Mouse (Mus musculus) embryonic facial prominence, embryonic 13.5 days (tissue): ENCODE measurements around the gene Olfr11. TPM values are rescaled to one million over a fixed set of nuclear protein-coding genes. Genes with fewer than 3 reads are reported as not detected.

Source experiments
- ATAC-seq: fragments of 200-750 bp; cut with Nextera tagmentation; 2 replicates; pipeline ENCODE4 v1.8.0; 2017; ENCODE audit warnings: low read depth; ENCODE audit not compliant: insufficient number of reproducible peaks, insufficient read depth, low FRiP score, low TSS enrichment
- H3K27ac ChIP-seq: fragments of 300-500 bp; sonication (generic); 2 replicates; pipeline ENCODE4 v1.5.1; 2015; ENCODE audit warnings: moderate library complexity, mild to moderate bottlenecking, inconsistent platforms
- H3K27me3 ChIP-seq: fragments of 300-500 bp; sonication (generic); 2 replicates; pipeline ENCODE4 v1.6.1; 2015; ENCODE audit warnings: mild to moderate bottlenecking, inconsistent platforms
- H3K36me3 ChIP-seq: fragments of 300-500 bp; sonication (generic); 2 replicates; pipeline ENCODE4 v1.6.1; 2015; ENCODE audit warnings: mild to moderate bottlenecking, inconsistent platforms
- H3K4me1 ChIP-seq: fragments of 300-500 bp; sonication (generic); 2 replicates; pipeline ENCODE4 v1.6.1; 2015; ENCODE audit warnings: inconsistent platforms
- H3K4me2 ChIP-seq: fragments of 300-500 bp; sonication (generic); 2 replicates; pipeline ENCODE4 v1.6.1; 2015; ENCODE audit warnings: moderate library complexity, mild to moderate bottlenecking, inconsistent platforms
- H3K4me3 ChIP-seq: fragments of 300-500 bp; sonication (generic); 2 replicates; pipeline ENCODE4 v1.5.1; 2015; ENCODE audit warnings: mild to moderate bottlenecking, inconsistent platforms
- H3K9ac ChIP-seq: fragments of 300-500 bp; sonication (generic); 2 replicates; pipeline ENCODE4 v1.6.1; 2015; ENCODE audit warnings: mild to moderate bottlenecking, inconsistent platforms
- H3K9me3 ChIP-seq: fragments of 300-500 bp; sonication (generic); 2 replicates; pipeline ENCODE4 v1.6.1; 2016; ENCODE audit warnings: inconsistent platforms
- WGBS: fragments of 180-500 bp; shearing (Covaris S2); methylation state at CpG from one replicate; pipeline ENCODE4 v1.1.7; 2015; ENCODE audit warnings: mixed read lengths; 5-methylcytosine and 5-hydroxymethylcytosine counted together
- polyA plus RNA-seq: library from polyadenylated mRNA; unstranded; fragments of >200 nt; fragmentation: Nextera tagmentation; extraction: Ambion mirVana; gene quantifications from 2 replicates; pipeline ENCODE4 v1.2.1, GENCODE M21; 2015

Gene Olfr11
- 0.28 TPM in 1 of 2 replicates, not detected in the other for polyA plus RNA-seq

GRCm38 (mm10) chr13:21642418-21642817, at the start of gene Olfr11:
Gene Olfr11, minus strand, starts transcription at chr13:21642518.
- Histone ChIP-seq H3K4me3 (no peak within 1 kb of the TSS), H3K9ac (no peak within 1 kb of the TSS), H3K36me3 (no peaks in the 10 kb centered on the region), H3K27ac (no peak within 1 kb of the TSS), H3K9me3 (no peaks in the 10 kb centered on the region), H3K4me1 (no peaks in the 10 kb centered on the region), H3K4me2 (no peak within 1 kb of the TSS), H3K27me3 (no peaks in the 10 kb centered on the region)
- ATAC-seq, result no peak
- WGBS, result 86% methylated on average over 2 of the region's 2 CpGs

- 84% methylated on average over 2 of the region's 2 CpGs for WGBS
- Histone ChIP-seq H3K36me3 (no peaks in the 10 kb centered on the region), H3K4me1 (no peaks in the 10 kb centered on the region), H3K9ac (no peak within 1 kb of the TSS), H3K4me2 (no peak within 1 kb of the TSS), H3K4me3 (no peak within 1 kb of the TSS), H3K9me3 (no peaks in the 10 kb centered on the region), H3K27ac (no peak within 1 kb of the TSS), H3K27me3 (no peaks in the 10 kb centered on the region)
- ATAC-seq, result no peak
Observed at GRCm38 (mm10) chr13:21677305-21677704, 35.0 kb upstream of the Olfr11 start, which contains the start of gene Olfr1360. Gene Olfr1360, minus strand, starts transcription at chr13:21677405.

DNA sequence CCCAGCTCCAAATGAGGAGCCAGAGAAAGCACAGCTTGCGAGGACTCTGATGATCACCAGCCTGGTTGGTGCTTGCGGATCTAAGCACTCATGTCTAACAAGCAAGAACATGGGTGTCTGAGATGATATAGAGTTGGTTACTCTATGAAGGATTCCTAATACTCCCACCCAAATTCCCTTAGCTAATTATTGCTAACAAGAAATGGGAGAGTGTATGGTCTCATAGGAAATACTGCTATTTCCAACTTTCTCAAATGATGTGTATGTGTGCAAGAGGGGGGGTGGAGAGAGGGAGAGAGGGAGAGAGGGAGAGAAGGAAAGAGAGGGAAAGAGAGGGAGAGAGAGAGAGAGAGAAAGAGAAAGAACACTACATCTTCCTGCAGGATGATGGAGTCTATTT, 21.0 kb upstream of the Olfr11 start, which contains the start of gene Olfr1361:
Gene Olfr1361 (minus strand): TSS at position 101 of the 400 bp plus-strand sequence.
- no peaks in the 10 kb centered on the region for H3K36me3 ChIP-seq
- no peak within 1 kb of the TSS for H3K4me2 ChIP-seq
- no peak for ATAC-seq
- no peak within 1 kb of the TSS for H3K27ac ChIP-seq
- no peaks in the 10 kb centered on the region for H3K27me3 ChIP-seq
- H3K9me3 ChIP-seq, result no peaks in the 10 kb centered on the region
- no peak within 1 kb of the TSS for H3K9ac ChIP-seq
- no peak within 1 kb of the TSS for H3K4me3 ChIP-seq
- 40% methylated on average over 2 of the region's 2 CpGs for WGBS
- H3K4me1 ChIP-seq, result no peaks in the 10 kb centered on the region

DNA sequence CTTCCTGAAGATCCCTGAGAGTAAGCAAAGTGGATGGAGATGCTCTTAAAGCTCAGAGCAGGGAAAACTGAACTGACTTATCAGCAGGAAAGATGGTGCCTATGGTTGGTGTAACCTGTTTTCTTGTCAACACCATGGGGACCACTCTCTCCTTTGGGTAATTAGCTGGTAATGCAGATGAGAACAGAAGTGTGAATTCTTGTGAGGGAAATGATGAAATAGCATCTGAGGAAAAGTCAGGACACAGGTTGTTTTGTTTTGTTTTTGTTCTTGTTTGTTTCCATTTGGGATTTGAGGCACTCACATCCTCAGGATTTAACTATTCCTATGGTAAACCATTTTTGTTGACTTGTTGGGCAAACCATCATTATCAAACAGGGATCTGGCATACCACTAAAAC, 28.4 kb downstream of the Olfr11 start, which contains the start of gene Olfr1362:
Gene Olfr1362 (minus strand): TSS at position 101 of the 400 bp plus-strand sequence.
- Histone ChIP-seq H3K4me2 (no peak within 1 kb of the TSS), H3K36me3 (no peaks in the 10 kb centered on the region), H3K9ac (no peak within 1 kb of the TSS), H3K9me3 (no peaks in the 10 kb centered on the region), H3K4me1 (no peaks in the 10 kb centered on the region), H3K27ac (no peak within 1 kb of the TSS), H3K27me3 (no peaks in the 10 kb centered on the region), H3K4me3 (no peak within 1 kb of the TSS)
- no peak for ATAC-seq

- H3K36me3 ChIP-seq, result no peaks in the 10 kb centered on the region
- no peak overlapping the region for H3K27ac ChIP-seq
- H3K9me3 ChIP-seq, result no peaks in the 10 kb centered on the region
- no peak overlapping the region for H3K4me3 ChIP-seq
- ATAC-seq, result peak; percentile 56; the same call in 1 of the 2 replicates
- 60% methylated on average over 2 of the region's 2 CpGs for WGBS
- no peaks in the 10 kb centered on the region for H3K4me1 ChIP-seq
- H3K27me3 ChIP-seq, result no peaks in the 10 kb centered on the region
- H3K9ac ChIP-seq, result no peak overlapping the region
- no peak overlapping the region for H3K4me2 ChIP-seq
Observed at GRCm38 (mm10) chr13:21591618-21592017, 50.7 kb downstream of the Olfr11 start.

Other genes starting within 250 kb of the Olfr11 start
- 103 and 108 TPM in 2 replicates for gene Zkscan3, start 239.8 kb downstream of the Olfr11 start, polyA plus RNA-seq
- gene Pgbd1, start 201.5 kb downstream of the Olfr11 start, polyA plus RNA-seq, result 3.2 and 4.6 TPM in 2 replicates
- gene Zscan26, start 188.8 kb downstream of the Olfr11 start, polyA plus RNA-seq, result 36.7 and 40.2 TPM in 2 replicates
- gene Nkapl, start 174.0 kb downstream of the Olfr11 start, polyA plus RNA-seq, result 2.8 and 3.5 TPM in 2 replicates
- 4.6 and 5.0 TPM in 2 replicates for gene Zkscan4, start 163.6 kb downstream of the Olfr11 start, polyA plus RNA-seq
- not detected in 2 replicates for gene Gm10065, start 163.1 kb downstream of the Olfr11 start, polyA plus RNA-seq
- gene AK157302, start 147.3 kb downstream of the Olfr11 start, polyA plus RNA-seq, result 0.53 and 1.0 TPM in 2 replicates
- 5.3 and 15.9 TPM in 2 replicates for gene Gm11273, start 141.1 kb downstream of the Olfr11 start, polyA plus RNA-seq
- 5.2 and 7.5 TPM in 2 replicates for gene Zkscan8, start 111.4 kb downstream of the Olfr11 start, polyA plus RNA-seq
- gene Olfr1366, start 99.7 kb downstream of the Olfr11 start, polyA plus RNA-seq, result 0.17 and 0.36 TPM in 2 replicates
- gene Olfr1535, start 82.6 kb downstream of the Olfr11 start, polyA plus RNA-seq, result 0.08 TPM in 1 of 2 replicates, not detected in the other
- not detected in 2 replicates for gene Olfr1364, start 60.8 kb downstream of the Olfr11 start, polyA plus RNA-seq
- not detected in 2 replicates for gene Olfr1362, start 28.5 kb downstream of the Olfr11 start, polyA plus RNA-seq
- gene Olfr1361, start 20.9 kb upstream of the Olfr11 start, polyA plus RNA-seq, result 0.10 TPM in 1 of 2 replicates, not detected in the other
- not detected in 2 replicates for gene Olfr1360, start 34.9 kb upstream of the Olfr11 start, polyA plus RNA-seq
- gene Olfr1359, start 55.6 kb upstream of the Olfr11 start, polyA plus RNA-seq, result not detected in 2 replicates
- 2.1 and 5.2 TPM in 2 replicates for gene Hist1h2bl, start 73.6 kb upstream of the Olfr11 start, polyA plus RNA-seq
- gene Hist1h2ai, start 73.9 kb upstream of the Olfr11 start, polyA plus RNA-seq, result 48.1 and 52.2 TPM in 2 replicates
- 10.0 and 21.3 TPM in 2 replicates for gene Hist1h3h, start 75.1 kb upstream of the Olfr11 start, polyA plus RNA-seq
- gene Hist1h2bm, start 79.5 kb upstream of the Olfr11 start, polyA plus RNA-seq, result 4.2 and 7.3 TPM in 2 replicates
- 1.0 and 2.2 TPM in 2 replicates for gene Hist1h4j, start 92.5 kb upstream of the Olfr11 start, polyA plus RNA-seq
- 3.0 and 6.7 TPM in 2 replicates for gene Hist1h4k, start 108.0 kb upstream of the Olfr11 start, polyA plus RNA-seq
- gene Hist1h2ak, start 111.3 kb upstream of the Olfr11 start, polyA plus RNA-seq, result 33.2 and 47.8 TPM in 2 replicates
- gene Hist1h2bn, start 111.6 kb upstream of the Olfr11 start, polyA plus RNA-seq, result 6.2 and 6.6 TPM in 2 replicates
- gene Hist1h1b, start 138.1 kb upstream of the Olfr11 start, polyA plus RNA-seq, result 30.2 and 32.9 TPM in 2 replicates
- 128 and 155 TPM in 2 replicates for gene Hist1h3i, start 140.9 kb upstream of the Olfr11 start, polyA plus RNA-seq
- gene Hist1h2an, start 144.7 kb upstream of the Olfr11 start, polyA plus RNA-seq, result 10.9 and 15.4 TPM in 2 replicates
- 0.72 and 1.7 TPM in 2 replicates for gene Hist1h2bp, start 144.9 kb upstream of the Olfr11 start, polyA plus RNA-seq
- gene Hist1h2bq, start 167.7 kb upstream of the Olfr11 start, polyA plus RNA-seq, result 21.6 and 33.1 TPM in 2 replicates
- not detected in 2 replicates for gene Hist1h2ao, start 167.9 kb upstream of the Olfr11 start, polyA plus RNA-seq
- not detected in 2 replicates for gene Hist1h4m, start 169.2 kb upstream of the Olfr11 start, polyA plus RNA-seq
- 14.7 and 15.3 TPM in 2 replicates for gene Hist1h4n, start 189.7 kb upstream of the Olfr11 start, polyA plus RNA-seq
- gene Hist1h2ap, start 191.0 kb upstream of the Olfr11 start, polyA plus RNA-seq, result 3,982 and 4,261 TPM in 2 replicates
- gene Hist1h2br, start 191.2 kb upstream of the Olfr11 start, polyA plus RNA-seq, result 23.0 and 34.3 TPM in 2 replicates